Mouse (Mus musculus) forebrain, embryonic 11.5 days (tissue): ENCODE measurements around the gene Fmo2. TPM values are rescaled to one million over a fixed set of nuclear protein-coding genes. Genes with fewer than 3 reads are reported as not detected.

Experiments used
- ATAC-seq: fragments of 200-750 bp; cut with Nextera tagmentation; replicated peaks from 2 replicates; pipeline ENCODE4 v1.8.0; 2017; ENCODE audit warnings: moderate TSS enrichment; ENCODE audit not compliant: low FRiP score
- DNase-seq: peaks from one replicate; pipeline ENCODE4 v3.0.0-alpha.2; 2017; ENCODE audit warnings: low spot score
- H3K27ac ChIP-seq: fragments of 300-500 bp; sonication (generic); 2 replicates; pipeline ENCODE4 v1.5.1; 2014; ENCODE audit warnings: low read depth, low read length
- H3K27me3 ChIP-seq: fragments of 300-500 bp; sonication (generic); 2 replicates; pipeline ENCODE4 v1.6.1; 2014; ENCODE audit warnings: mild to moderate bottlenecking, low read length, mixed read lengths; ENCODE audit not compliant: control insufficient read depth, insufficient read depth
- H3K36me3 ChIP-seq: fragments of 300-500 bp; sonication (generic); 2 replicates; pipeline ENCODE4 v1.6.1; 2014; ENCODE audit warnings: mild to moderate bottlenecking, low read length, moderate library complexity, mixed read lengths; ENCODE audit not compliant: control insufficient read depth, insufficient read depth
- H3K4me1 ChIP-seq: fragments of 300-500 bp; sonication (generic); replicated peaks from 2 replicates; pipeline ENCODE4 v1.6.1; 2014; ENCODE audit warnings: low read length, mixed read lengths; ENCODE audit not compliant: control insufficient read depth, insufficient read depth
- H3K4me2 ChIP-seq: fragments of 300-500 bp; sonication (generic); 2 replicates; pipeline ENCODE4 v1.6.1; 2014; ENCODE audit warnings: low read depth, mild to moderate bottlenecking, low read length, moderate library complexity, mixed read lengths; ENCODE audit not compliant: severe bottlenecking
- H3K4me3 ChIP-seq: fragments of 300-500 bp; sonication (generic); 2 replicates; pipeline ENCODE4 v1.5.1; 2014; ENCODE audit warnings: low read depth, low read length
- H3K9ac ChIP-seq: fragments of 300-500 bp; sonication (generic); 2 replicates; pipeline ENCODE4 v1.6.1; 2014; ENCODE audit warnings: low read length
- H3K9me3 ChIP-seq: fragments of 300-500 bp; sonication (generic); 2 replicates; pipeline ENCODE4 v1.6.1; 2016; ENCODE audit warnings: low read length, mixed read lengths; ENCODE audit not compliant: control insufficient read depth
- WGBS: fragments of 180-500 bp; shearing (Covaris S2); extraction: QIAGEN DNeasy Blood & Tissue Kit; methylation state at CpG from one replicate; pipeline ENCODE4 v1.1.7; 2014; 5-methylcytosine and 5-hydroxymethylcytosine counted together
- polyA plus RNA-seq: library from polyadenylated mRNA; unstranded; fragments of >200 nt; fragmentation: Nextera tagmentation; extraction: Ambion mirVana; gene quantifications from 2 replicates; pipeline ENCODE4 v1.2.1, GENCODE M21; 2014

The Fmo2 gene
- polyA plus RNA-seq, 1 experiment from 2014 or later, result 0.13 TPM

- no peak overlapping the region for H3K9ac ChIP-seq
- peak; percentile 67 for DNase-seq
- no peak; the same call in 1 of the 2 replicates for ATAC-seq
- H3K4me2 ChIP-seq, result no peak overlapping the region
- H3K9me3 ChIP-seq, result no peaks in the 10 kb centered on the region
- no peaks in the 10 kb centered on the region for H3K27me3 ChIP-seq
- 58% methylated on average over 11 of the region's 11 CpGs for WGBS
- no peak overlapping the region for H3K4me3 ChIP-seq
- H3K4me1 ChIP-seq, result no peaks in the 10 kb centered on the region
- H3K27ac ChIP-seq, result no peak overlapping the region
- no peaks in the 10 kb centered on the region for H3K36me3 ChIP-seq
Observed at GRCm38 (mm10) chr1:162879595-162880369, 18.7 kb downstream of the Fmo2 start.

GRCm38 (mm10) chr1:162875091-162875490 lies 23.4 kb downstream of the Fmo2 start:
- Histone ChIP-seq H3K36me3 (no peaks in the 10 kb centered on the region), H3K4me2 (no peak overlapping the region), H3K9me3 (no peaks in the 10 kb centered on the region), H3K4me1 (no peaks in the 10 kb centered on the region), H3K9ac (no peak overlapping the region), H3K27ac (no peak overlapping the region), H3K4me3 (no peak overlapping the region), H3K27me3 (no peaks in the 10 kb centered on the region)
- WGBS, result 69% methylated on average over 3 of the region's 3 CpGs
- no peak for ATAC-seq
- DNase-seq, result no peak

GRCm38 (mm10) chr1:162871701-162872311 lies 26.7 kb downstream of the Fmo2 start:
- no peaks in the 10 kb centered on the region for H3K4me1 ChIP-seq
- H3K36me3 ChIP-seq, result no peaks in the 10 kb centered on the region
- no peaks in the 10 kb centered on the region for H3K27me3 ChIP-seq
- no peak overlapping the region for H3K9ac ChIP-seq
- ATAC-seq (no peak), DNase-seq (peak; percentile 54)
- H3K4me3 ChIP-seq, result no peak overlapping the region
- no peak overlapping the region for H3K27ac ChIP-seq
- H3K9me3 ChIP-seq, result no peaks in the 10 kb centered on the region
- 62% methylated on average over 9 of the region's 9 CpGs for WGBS
- no peak overlapping the region for H3K4me2 ChIP-seq

- H3K4me1 ChIP-seq, result no peaks in the 10 kb centered on the region
- H3K4me3 ChIP-seq, result no peak overlapping the region
- H3K27me3 ChIP-seq, result no peaks in the 10 kb centered on the region
- no peak overlapping the region for H3K9ac ChIP-seq
- ATAC-seq (no peak), DNase-seq (no peak)
- H3K36me3 ChIP-seq, result no peaks in the 10 kb centered on the region
- WGBS, result 82% methylated on average over 7 of the region's 7 CpGs
- H3K27ac ChIP-seq, result no peak overlapping the region
- H3K4me2 ChIP-seq, result no peak overlapping the region
- H3K9me3 ChIP-seq, result no peaks in the 10 kb centered on the region
Observed at GRCm38 (mm10) chr1:162870978-162871377, 27.5 kb downstream of the Fmo2 start.

- 79% methylated on average over 4 of the region's 4 CpGs for WGBS
- no peak for DNase-seq
- Histone ChIP-seq H3K27ac (no peak overlapping the region), H3K27me3 (no peaks in the 10 kb centered on the region), H3K4me3 (no peak overlapping the region), H3K9ac (no peak overlapping the region), H3K36me3 (no peaks in the 10 kb centered on the region), H3K9me3 (no peaks in the 10 kb centered on the region), H3K4me1 (no peaks in the 10 kb centered on the region), H3K4me2 (no peak overlapping the region)
- ATAC-seq, result no peak
Observed at GRCm38 (mm10) chr1:162867396-162867795, 31.1 kb downstream of the Fmo2 start.

GRCm38 (mm10) chr1:162866280-162866681 lies 32.2 kb downstream of the Fmo2 start, which contains the start of gene Fmo1:
Gene Fmo1, minus strand, starts transcription at chr1:162866610.
- DNase-seq (no peak), ATAC-seq (no peak)
- H3K9ac ChIP-seq, result no peak within 1 kb of the TSS
- H3K4me3 ChIP-seq, result no peak within 1 kb of the TSS
- no peak within 1 kb of the TSS for H3K4me2 ChIP-seq
- WGBS, result 77% methylated on average over 7 of the region's 7 CpGs
- no peaks in the 10 kb centered on the region for H3K4me1 ChIP-seq
- no peaks in the 10 kb centered on the region for H3K27me3 ChIP-seq
- H3K27ac ChIP-seq, result no peak within 1 kb of the TSS
- no peaks in the 10 kb centered on the region for H3K9me3 ChIP-seq
- no peaks in the 10 kb centered on the region for H3K36me3 ChIP-seq

- no peak overlapping the region for H3K27ac ChIP-seq
Observed at GRCm38 (mm10) chr1:162865493-162865830, 33.1 kb downstream of the Fmo2 start.

GRCm38 (mm10) chr1:162864816-162865492 lies 33.6 kb downstream of the Fmo2 start:
- WGBS, result 83% methylated on average over 8 of the region's 8 CpGs
- no peak overlapping the region for H3K4me3 ChIP-seq
- no peak for ATAC-seq
- no peak for DNase-seq
- H3K36me3 ChIP-seq, result no peaks in the 10 kb centered on the region
- H3K27ac ChIP-seq, result no peak overlapping the region
- no peaks in the 10 kb centered on the region for H3K27me3 ChIP-seq
- no peaks in the 10 kb centered on the region for H3K4me1 ChIP-seq
- no peak overlapping the region for H3K9ac ChIP-seq
- H3K9me3 ChIP-seq, result no peaks in the 10 kb centered on the region
- no peak overlapping the region for H3K4me2 ChIP-seq

More at GRCm38 (mm10) chr1:162865493-162865830, 33.1 kb downstream of the Fmo2 start:
- H3K9ac ChIP-seq, result no peak overlapping the region
- H3K27me3 ChIP-seq, result no peaks in the 10 kb centered on the region
- no peak overlapping the region for H3K4me2 ChIP-seq
- no peak for ATAC-seq
- no peak for DNase-seq
- H3K9me3 ChIP-seq, result no peaks in the 10 kb centered on the region
- H3K4me3 ChIP-seq, result no peak overlapping the region
- WGBS, result 71% methylated on average over 3 of the region's 3 CpGs
- no peaks in the 10 kb centered on the region for H3K36me3 ChIP-seq
- H3K4me1 ChIP-seq, result no peaks in the 10 kb centered on the region
